Mouse (Mus musculus): ENCODE data around the gene Zmym2.
"Not testable (repeated sequence)": the region's sequence is repeated elsewhere in the genome, so short reads cannot be mapped to it uniquely, and the experiment has no call there.

The Zmym2 gene

DNA sequence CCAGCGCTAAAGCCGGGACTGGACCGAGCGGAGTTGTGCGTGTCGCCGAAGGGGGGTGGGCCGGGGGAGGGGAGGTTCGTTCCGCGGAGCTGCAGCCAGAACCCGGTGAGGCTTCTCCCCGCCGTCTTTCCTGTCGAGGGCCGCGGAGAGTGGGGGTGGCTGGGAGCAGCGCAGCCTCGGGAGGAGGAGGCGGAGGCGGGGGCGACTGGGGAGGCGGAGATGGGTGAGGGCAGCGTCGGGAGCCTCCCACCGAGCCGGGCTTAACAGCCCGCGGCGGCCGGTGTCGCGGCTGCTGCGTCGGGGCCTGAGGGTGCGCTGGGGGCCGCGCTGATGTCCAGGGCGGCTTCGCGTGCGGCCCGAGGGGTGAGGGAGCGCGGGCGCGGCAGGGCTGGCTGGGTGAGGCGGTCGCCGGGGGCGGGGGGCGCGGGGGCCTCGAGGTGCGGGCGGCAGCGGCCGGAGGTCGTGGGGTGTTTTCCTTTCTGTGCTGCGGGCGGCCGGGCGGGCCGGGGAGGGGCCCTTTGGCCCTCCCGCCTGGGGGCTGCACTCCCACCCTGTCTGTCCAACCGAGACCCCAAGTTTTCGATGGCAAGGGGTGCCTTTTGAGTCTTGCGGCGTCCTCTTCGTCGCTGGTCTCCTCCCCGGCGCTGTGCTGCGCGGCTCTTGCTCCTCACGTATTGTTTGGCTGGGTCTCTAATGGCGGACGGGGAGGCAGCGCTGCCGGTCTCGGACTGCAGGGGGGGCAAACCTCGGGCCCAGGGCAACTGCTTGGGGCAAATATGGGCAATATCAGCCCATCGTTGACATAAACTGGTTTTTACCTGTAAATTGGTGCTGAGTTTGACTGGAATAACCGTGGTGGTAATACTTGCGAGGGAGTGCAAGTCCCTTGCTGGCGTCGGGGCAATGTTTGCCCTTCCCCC is at the start of gene Zmym2:
TSS of gene Zmym2 (plus strand) at position 60 of the 920 bp plus-strand sequence.
- peak; percentile 69 for DNase-seq

DNA sequence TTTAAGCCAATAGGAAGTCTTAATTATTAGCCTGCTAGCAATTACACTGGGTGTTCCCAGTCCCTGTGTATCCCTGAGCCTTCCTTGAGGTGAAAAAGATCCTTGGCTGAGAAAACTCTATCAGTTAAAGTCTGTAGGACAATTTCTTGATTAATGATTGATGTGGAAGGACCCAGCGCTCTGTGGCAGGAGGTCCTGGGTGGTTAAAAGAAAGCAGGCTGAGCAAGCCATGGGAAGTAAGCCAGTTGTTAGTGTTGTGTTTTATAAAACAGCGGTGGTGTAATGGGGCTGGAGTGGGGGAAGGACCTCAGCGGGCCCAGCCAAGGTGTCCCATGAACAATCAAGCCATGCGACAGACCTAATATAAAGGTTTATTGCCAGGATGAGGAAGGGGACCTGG is 42.4 kb upstream of the Zmym2 start:
- DNase-seq, result no peak

DNA sequence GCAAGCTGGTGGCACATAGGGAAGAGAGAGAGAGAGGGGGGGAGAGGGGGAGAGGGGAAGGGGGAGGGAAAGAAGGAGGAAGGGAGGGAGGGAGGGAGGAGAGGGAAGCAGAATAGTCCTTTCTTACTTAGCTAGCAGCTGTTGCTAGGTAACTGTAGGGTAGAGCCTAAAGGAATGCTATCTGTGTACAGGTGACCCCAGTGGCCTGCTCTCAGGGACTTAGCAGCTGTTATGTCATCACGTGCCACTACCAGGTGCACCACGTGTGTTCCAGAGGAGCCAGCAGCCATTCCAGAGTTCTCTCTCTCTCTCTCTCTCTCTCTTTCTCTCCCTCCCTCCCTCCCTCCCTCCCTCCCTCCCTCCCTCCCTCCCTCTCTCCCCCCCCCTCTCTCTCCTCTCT is 41.9 kb upstream of the Zmym2 start:
- no peak for DNase-seq

DNA sequence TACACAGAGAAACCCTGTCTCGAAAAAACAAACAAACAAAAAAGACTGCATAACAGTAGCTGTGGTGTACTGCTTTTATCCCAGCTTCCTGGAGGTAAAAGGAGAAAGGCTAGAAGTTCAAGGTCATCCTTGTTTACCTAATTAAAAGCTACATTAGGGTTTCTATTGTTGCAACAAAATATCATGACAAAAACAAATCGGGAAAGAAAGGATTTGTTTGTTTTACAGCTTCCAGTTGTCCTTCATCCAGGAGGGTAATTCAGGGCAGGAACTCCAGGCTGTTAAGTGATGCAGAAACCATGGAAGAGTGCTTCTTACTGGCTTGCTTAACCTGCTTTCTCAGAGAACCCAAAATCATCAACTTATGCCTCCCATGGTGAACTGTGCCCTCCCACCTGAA is 38.1 kb upstream of the Zmym2 start:
- DNase-seq, result no peak

DNA sequence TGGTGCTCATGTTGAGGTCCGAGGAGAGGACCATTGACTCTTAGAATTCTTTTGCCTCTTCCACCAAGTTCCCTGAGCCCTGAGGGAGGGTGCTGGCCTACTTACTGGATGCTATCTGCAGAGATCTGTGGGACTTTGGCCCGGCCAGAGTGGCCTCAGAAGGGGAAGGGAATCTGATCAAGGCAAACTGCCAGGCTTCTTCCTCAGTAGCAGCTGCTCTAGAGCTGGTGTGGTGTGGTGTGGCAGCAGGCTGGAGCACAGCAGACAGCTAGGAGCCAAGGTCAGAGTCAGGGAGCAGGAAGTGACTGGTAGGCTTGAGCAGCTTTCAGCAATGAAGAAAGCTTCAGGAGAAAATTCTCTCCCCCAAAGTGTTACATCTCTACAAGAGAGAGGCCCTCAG is 36.8 kb upstream of the Zmym2 start:
- no peak for DNase-seq

DNA sequence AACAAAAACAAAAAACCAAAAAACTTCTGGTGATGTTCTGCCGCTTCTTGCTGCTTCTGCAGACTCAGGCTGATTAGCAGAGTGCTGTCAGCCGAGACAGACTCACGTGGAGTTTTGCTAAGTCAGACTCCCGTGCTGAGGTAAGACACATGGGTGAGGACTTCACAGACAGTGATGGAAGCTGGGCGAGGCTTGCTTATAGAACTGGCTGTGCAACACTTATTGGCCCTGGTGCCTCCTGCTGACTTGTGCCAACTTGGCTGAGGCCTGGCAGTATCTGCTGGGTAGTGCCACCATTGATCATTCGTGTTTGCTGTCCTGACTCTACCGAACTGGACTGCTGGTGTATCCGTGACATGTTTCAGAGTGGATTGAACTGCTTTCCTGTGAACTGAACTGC is 22.4 kb upstream of the Zmym2 start:
- no peak for DNase-seq

DNA sequence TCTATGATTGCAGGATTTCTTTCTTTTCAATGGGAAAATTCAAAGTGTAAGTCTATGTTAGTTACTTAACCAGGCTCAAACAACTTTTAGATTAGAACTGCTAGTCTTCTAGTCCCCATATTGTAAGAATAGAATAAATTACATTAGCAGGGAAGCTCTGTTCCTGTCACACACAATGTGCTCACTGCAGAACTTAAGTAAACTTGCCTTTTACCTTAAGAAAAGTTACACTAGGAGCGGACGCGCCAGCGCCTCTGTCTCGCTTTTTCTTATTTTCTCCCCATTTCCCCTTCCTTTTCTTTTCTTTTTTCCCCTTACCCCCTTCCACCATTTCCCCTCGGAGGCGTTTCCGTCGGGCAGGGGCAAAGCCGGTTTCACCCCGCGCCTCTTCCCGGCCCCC is 21.8 kb upstream of the Zmym2 start:
- no peak for DNase-seq

DNA sequence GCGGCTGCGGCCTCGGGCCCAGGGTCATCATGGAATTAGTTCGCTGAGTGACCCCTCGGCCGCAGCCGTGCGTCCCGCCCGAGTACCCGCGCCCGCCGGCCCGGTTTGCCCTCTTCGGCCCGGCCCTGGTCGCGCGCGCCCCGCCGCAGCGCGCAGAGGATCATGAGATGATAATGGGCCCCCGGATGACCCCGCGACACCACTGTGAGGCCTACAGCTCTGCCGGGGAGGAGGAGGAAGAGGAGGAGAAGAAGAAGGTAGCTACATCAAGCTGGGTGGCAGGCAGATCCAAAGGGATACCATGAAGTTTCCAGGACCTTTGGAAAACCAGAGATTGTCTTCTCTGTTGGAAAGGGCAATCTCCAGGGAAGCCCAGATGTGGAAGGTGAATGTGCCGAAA is 21.3 kb upstream of the Zmym2 start:
- DNase-seq, result not testable (repeated sequence)

DNA sequence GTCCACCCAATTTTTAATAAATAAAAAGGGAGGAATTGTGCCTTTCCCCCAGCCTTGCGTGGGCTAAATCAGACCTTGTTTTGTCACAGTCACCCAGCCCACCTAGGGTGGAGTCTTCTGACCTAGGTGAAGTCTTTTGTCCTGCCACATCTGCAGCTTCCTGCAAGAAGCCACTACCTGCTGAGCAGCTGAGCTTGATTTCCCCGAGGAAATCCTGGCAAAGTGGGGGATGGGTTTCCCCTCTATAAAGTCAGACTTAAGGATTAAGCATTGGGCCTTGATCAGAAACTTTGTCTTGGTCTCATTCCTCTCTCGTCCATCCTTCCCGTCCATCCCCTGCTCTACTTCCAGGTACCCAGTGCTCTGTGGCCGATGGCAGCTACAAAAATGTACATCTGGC is 12.9 kb upstream of the Zmym2 start:
- DNase-seq, result no peak

DNA sequence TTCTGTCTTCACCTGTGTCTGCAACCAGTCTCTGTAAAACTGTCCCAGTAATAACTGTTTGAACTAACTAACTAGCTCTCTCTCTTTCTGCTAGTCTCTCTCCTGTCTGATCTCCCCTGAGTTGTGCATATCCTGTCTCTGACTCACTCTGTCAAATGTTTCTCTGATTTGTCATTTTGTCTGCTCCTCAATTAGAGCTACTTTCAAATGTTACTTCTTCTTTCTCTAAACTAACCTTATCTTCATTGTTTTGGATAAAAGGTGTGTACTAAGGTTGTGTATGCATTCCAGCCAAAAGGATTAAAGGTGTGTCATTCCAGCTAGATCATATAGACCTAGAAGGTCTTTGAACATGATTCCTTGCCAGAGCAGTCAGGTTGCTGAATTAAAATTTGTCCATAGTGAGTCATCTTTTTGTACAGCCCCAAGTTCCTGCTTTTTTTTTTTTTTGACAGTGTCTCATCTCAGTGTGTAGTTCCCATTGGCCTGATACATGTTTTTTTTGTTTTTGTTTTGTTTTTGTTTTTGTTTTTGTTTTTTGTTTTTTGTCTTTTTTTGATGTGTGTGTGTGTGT is 10.8 kb upstream of the Zmym2 start:
- DNase-seq, result no peak

DNA sequence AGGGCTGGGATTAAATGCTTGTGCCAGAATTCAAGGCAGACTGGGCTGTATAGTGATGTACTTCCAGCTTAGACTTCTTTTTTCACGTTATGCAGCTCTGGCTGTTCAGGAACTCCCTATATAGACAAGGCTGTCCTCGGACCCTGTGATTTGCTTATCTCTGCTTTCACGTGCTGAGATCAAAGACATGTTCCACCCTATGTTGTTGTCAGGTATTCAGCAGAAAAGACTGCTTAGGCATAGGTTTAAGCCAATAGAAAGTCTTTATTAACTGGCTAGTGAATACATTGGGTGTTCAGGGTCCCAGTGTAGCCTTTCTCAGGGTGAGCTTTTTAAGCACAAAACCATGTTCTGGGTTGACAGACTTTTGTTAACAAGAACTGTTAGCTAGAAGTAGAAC is 5.2 kb upstream of the Zmym2 start:
- DNase-seq, result no peak

DNA sequence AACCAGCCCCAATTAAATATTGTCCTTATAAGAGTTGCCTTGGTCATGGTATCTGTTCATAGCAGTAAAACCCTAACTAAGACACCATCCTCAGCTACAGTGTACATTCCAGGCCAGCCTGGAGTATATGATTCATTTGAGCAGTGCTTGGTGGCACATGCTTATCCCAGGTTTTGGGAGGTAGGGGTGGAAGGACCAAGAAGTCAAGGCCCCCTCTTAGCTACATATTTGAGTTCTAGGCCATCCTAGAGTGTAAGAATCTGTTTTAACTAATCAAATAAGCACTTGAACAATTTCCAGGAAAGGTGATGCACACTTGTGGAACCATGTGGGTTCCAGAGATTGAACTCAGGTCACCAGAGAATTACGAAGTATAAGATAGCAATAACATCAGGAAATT is 3.0 kb upstream of the Zmym2 start:
- no peak for DNase-seq

DNA sequence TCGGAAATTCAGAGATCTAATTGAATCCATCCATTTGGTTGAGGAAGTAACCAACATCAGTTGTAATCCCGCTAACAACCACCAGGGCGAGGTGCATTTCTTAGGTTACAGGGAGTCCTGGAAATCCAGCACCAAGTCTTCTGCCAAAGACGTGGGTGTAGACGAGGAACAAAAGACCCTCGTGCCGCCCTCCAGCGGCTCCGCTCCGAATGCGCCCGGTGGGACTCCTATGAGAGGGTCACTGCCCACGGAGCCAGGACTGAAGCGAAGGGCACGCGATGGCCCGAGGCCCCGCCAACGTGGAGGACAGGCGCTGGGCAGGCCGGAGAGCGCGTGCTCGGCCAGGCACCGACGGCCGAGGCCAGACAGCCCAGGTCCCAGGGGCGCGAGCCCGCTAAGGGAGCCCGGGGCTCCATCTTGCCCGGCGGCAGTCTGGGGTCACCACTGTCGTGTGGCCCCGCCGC is 1.1 kb upstream of the Zmym2 start:
- DNase-seq, result peak; percentile 79 to 84

DNA sequence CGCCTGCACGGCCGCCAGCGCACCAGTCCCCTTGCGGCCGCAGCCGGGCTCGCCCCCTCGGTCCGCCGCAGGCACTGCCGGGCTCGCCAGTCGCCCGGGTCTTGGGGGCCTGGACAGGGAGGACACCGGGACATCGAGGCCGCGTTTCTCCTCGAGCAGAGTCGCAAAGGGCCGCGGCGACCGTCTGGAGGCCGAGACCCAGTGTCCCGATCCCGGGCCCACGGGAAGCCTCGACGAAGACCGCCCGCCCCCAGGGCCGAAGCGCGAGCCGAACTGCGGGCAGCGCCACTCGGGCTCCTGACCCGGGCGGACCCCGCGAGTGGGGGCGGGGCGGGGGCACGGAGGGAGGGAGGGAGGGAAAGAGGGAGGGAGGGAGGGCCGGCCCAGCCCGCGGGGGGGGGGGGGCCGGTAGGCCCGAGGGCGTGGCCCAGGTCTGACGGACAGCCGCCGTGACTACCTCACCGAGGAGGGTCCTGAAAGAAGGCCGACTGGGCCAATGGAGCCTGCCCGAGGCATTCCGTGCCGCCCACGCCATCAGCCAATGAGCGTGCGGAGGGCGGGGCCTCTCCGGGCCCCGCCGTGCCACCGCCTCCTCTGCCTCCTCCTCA is 363 bp upstream of the Zmym2 start:
- DNase-seq, result peak; percentile 69 to 79

DNA sequence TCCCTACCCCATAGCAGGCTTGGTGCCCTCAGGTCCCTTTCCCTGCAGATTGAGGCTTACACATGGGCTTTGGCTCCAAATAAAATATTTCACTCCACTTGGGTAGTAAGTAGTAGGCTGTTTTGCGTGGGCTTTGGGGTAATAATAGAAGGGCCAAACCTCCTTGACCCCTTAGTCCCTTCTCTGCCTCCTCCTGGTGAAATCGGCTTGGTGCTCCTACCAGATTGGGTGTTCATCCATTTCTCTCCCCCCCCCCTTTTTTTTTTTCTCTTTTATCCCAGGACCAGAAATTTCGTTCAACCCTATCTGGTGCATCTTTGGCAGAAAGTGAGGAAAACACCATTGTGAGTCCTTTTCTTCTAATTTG is 1.0 kb downstream of the Zmym2 start:
- DNase-seq, result no peak

DNA sequence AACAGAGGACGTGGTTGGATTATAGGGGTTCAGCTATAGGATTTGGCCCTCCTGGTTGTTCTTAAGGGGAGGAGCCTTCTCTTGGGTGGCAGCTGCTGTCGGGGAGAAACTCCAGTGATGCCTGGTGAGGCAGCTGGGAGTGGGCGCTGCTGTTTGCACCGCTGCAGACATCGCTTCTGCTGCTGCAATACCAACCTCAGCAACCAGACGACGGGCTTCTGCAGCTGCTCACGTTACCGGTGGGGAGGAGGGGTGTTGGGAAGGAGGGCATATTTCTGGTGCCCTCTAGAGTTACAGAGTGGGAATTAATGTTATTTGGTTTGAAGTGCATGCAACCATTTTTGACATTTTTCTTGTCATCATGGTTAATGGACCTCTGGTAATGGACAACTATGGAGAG is 1.4 kb downstream of the Zmym2 start:
- DNase-seq, result peak; percentile 30 to 45

DNA sequence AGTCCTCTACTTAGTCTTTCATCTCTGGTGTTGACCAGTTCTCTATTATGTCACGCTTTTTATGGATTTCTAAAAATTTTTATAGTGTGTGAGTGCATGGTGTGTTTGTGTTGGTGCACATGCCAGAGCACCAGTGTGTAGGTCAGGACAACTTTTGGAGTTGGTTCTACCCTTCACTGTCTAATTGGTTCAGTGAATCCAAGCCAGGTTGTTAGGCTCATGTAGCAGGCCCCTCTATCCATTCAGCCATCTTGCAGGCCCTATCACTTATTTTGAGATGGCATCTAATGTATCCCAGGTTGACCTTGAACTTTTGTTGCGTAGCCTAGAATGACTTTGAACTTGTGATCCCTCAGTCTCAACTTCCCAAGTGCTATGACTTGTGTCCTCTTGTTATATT is 2.0 kb downstream of the Zmym2 start:
- DNase-seq, result no peak

DNA sequence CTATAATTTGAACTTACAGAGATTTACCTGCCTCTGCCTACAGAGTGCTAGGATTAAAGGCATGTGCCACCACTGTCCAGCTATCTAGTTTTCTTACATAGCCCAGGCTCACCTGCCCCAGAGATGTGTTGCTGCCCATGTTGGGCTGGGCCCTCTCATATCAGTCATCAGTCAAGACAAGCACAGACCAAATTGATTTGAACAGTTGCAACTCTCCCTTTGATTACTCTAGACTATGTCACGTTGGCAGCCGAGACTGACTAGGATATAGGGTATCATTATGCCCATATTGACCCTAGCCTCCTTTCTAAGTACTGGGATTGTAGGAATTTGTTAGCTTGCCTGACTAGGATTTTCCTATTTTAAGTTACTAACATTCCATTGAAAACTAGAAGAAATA is 8.0 kb downstream of the Zmym2 start:
- no peak for DNase-seq

DNA sequence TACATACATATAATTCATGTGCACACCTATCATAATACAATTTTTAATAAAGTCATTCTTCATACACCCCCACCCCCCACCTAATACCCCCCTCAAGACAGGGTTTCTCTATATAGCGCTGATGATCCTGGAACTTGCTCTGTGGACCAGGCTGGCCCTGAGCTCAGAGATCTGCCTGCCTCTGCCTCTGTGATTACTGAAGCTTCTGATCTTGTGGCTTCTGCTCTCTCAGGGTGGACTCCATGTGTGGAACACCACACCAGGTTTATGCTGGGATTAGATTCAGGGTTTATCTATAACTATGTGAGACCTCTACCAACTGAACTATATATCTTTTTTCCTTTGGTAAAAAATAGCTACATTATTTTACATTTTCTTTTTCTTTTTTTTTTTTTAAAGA is 10.1 kb downstream of the Zmym2 start:
- no peak for DNase-seq

DNA sequence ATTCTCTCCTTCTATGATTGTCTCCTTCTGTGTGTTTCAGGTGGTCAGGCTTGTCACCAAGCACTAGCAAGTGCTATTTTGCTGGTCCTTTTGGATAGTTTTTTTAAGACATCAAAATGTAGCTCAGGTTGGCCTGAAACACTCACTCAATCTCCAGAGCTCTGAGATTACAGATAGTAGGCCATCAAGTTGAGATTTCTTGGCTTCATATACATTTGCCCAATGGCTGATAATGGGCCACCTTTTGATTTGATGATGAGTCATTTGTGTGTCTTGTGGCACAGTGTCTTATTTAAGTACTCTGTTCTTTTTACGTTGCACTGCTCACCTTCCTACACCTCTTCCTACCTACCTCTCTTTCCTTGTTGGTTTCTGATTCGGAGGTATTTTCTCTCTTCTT is 11.0 kb downstream of the Zmym2 start:
- DNase-seq, result no peak

DNA sequence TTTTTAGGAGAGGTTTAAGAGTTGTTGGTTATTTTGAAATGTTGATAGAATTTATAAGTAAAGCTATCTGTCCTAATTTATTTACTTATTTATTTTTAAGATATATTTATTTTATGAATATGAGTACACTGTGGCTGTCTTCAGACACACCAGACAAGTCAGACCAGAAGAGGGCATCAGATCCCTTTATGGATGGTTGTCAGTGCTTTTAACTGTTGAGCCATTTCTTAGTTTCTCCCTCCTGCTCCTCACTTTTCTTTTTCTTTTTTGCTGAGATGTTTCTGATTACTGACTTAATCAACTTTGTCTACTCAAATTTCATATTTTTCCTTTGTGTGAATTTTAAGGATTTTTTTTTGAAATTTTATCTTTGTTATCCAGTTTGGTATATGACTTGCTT is 13.2 kb downstream of the Zmym2 start:
- no peak for DNase-seq

DNA sequence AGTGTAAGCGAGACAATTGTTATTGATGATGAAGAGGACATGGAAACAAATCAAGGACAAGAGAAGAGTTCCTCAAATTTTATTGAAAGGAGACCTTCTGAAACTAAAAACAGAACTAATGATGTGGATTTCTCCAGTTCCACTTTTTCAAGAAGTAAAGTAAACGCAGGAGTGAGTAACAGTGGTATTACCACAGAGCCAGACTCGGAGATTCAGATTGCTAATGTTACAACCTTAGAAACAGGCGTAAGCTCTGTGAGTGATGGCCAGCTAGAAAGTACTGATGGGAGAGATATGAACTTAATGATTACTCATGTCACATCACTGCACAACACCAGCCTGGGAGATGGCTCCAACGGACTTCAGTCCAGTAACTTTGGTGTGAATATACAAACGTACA is 16.6 kb downstream of the Zmym2 start:
- no peak for DNase-seq

DNA sequence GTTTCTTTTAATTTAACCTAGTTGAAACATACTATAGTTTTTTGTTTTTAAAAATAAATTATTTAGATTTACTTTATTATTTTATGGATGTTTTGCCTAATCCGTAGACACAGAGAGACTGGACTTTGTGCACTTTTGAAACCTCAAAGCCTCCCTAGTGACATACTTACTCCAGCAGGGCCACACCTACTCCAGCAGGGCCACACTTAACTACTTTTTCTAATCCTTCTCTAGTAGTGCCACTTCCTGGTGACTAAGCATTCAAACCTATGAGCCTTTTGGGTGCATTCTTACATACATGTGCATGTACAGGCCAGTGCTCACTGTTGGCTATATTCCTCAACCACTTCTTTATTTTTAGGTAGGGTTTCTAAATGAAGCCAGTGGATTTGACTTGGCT is 19.2 kb downstream of the Zmym2 start:
- DNase-seq, result no peak

DNA sequence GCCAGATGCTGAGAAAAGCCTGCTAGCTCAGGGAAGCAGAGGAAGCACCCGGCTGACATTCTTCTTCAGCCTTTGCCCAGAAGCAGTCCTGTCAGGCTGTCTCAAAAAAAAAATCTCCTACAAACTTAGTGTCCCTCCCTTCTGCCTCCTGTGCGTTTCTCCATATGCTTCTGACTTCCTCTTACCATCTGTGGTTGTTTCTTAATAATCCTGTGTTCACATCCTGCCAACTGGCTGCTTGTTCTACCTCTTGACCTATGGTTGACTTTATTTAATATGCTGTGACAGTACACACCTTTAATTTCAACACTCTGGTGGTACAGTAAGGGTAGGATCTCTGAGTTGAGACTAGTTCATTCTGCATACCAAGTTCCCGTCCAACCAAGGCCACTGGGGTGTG is 32.1 kb downstream of the Zmym2 start:
- DNase-seq, result peak; percentile 5 to 13

All from cerebellum, postnatal 36 days (tissue).